Mouse (Mus musculus): ENCODE results near the gene Arhgef3. TPM values are rescaled to one million over a fixed set of nuclear protein-coding genes. Genes with fewer than 3 reads are reported as not detected.
A peak's percentile ranks its signal among the peaks of the same experiment; 100 is the strongest.

Gene Arhgef3
- polyA plus RNA-seq, 1 experiment from 2014 or later, result 15.2 TPM

- no peak overlapping the region for H3K4me3 ChIP-seq (replicated peaks)
- no peaks in the 10 kb centered on the region for H3K4me1 ChIP-seq
- H3K9me3 ChIP-seq, result no peaks in the 10 kb centered on the region
- no peaks in the 10 kb centered on the region for H3K27me3 ChIP-seq (replicated peaks)
- ATAC-seq (ENCODE audit: insufficient read depth, low FRiP score, low read depth), result peak; percentile 50; the same call in 1 of the 2 replicates
- 0 out of 2 replicates have a peak, but pooled peaks cover 3% of the 10 kb centered on the region for H3K36me3 ChIP-seq
- no peak overlapping the region for H3K4me2 ChIP-seq
- WGBS, result 64% methylated on average over 5 of the region's 5 CpGs
- 0 out of 2 replicates have a peak overlapping the region, but pooled peaks have one; percentile 12 for H3K27ac ChIP-seq
- H3K9ac ChIP-seq, result no peak overlapping the region
Observed at GRCm38 (mm10) chr14:27383321-27383830, 268.7 kb downstream of the Arhgef3 start.

- Histone ChIP-seq H3K27ac (no peak overlapping the region), H3K4me1 (no peaks in the 10 kb centered on the region), H3K4me2 (no peak overlapping the region), H3K36me3 (0 out of 2 replicates have a peak, but pooled peaks cover 3% of the 10 kb centered on the region), H3K4me3 (replicated peaks) (no peak overlapping the region), H3K9me3 (no peaks in the 10 kb centered on the region), H3K9ac (no peak overlapping the region), H3K27me3 (replicated peaks) (no peaks in the 10 kb centered on the region)
- no peak for ATAC-seq (ENCODE audit: insufficient read depth, low FRiP score, low read depth)
- 87% methylated on average over 4 of the region's 4 CpGs for WGBS
Observed at GRCm38 (mm10) chr14:27384143-27384542, 269.4 kb downstream of the Arhgef3 start.

- Histone ChIP-seq H3K27me3 (replicated peaks) (no peaks in the 10 kb centered on the region), H3K4me1 (no peaks in the 10 kb centered on the region), H3K9me3 (no peaks in the 10 kb centered on the region), H3K4me2 (no peak overlapping the region), H3K9ac (no peak overlapping the region), H3K36me3 (0 out of 2 replicates have a peak, but pooled peaks cover 3% of the 10 kb centered on the region), H3K27ac (no peak overlapping the region), H3K4me3 (replicated peaks) (no peak overlapping the region)
- ATAC-seq (ENCODE audit: insufficient read depth, low FRiP score, low read depth), result no peak
Observed at GRCm38 (mm10) chr14:27388616-27389015, 273.9 kb downstream of the Arhgef3 start.

- ATAC-seq (ENCODE audit: insufficient read depth, low FRiP score, low read depth), result no peak
- no peak overlapping the region for H3K9ac ChIP-seq
- 0 out of 2 replicates have a peak, but pooled peaks cover 4% of the 10 kb centered on the region for H3K36me3 ChIP-seq
- no peaks in the 10 kb centered on the region for H3K27me3 ChIP-seq (replicated peaks)
- no peak overlapping the region for H3K4me3 ChIP-seq (replicated peaks)
- WGBS, result 57% methylated on average over 2 of the region's 2 CpGs
- H3K9me3 ChIP-seq, result no peaks in the 10 kb centered on the region
- H3K4me2 ChIP-seq, result no peak overlapping the region
- H3K27ac ChIP-seq, result no peak overlapping the region
- H3K4me1 ChIP-seq, result no peaks in the 10 kb centered on the region
Observed at GRCm38 (mm10) chr14:27389722-27390121, 275.0 kb downstream of the Arhgef3 start.

- 0 out of 2 replicates have a peak, but pooled peaks cover 4% of the 10 kb centered on the region for H3K36me3 ChIP-seq
- ATAC-seq (ENCODE audit: insufficient read depth, low FRiP score, low read depth), result no peak
- WGBS, result 72% methylated on average over 7 of the region's 7 CpGs
- no peaks in the 10 kb centered on the region for H3K9me3 ChIP-seq
- no peak overlapping the region for H3K4me2 ChIP-seq
- H3K4me3 ChIP-seq (replicated peaks), result no peak overlapping the region
- H3K4me1 ChIP-seq, result no peaks in the 10 kb centered on the region
- H3K27me3 ChIP-seq (replicated peaks), result no peaks in the 10 kb centered on the region
- no peak overlapping the region for H3K27ac ChIP-seq
- H3K9ac ChIP-seq, result no peak overlapping the region
Observed at GRCm38 (mm10) chr14:27390663-27391062, 276.0 kb downstream of the Arhgef3 start.

GRCm38 (mm10) chr14:27391776-27392308 is 277.1 kb downstream of the Arhgef3 start:
- Histone ChIP-seq H3K4me1 (no peaks in the 10 kb centered on the region), H3K27me3 (replicated peaks) (no peaks in the 10 kb centered on the region), H3K36me3 (0 out of 2 replicates have a peak, but pooled peaks cover 4% of the 10 kb centered on the region), H3K9ac (no peak overlapping the region), H3K4me3 (replicated peaks) (no peak overlapping the region), H3K9me3 (no peaks in the 10 kb centered on the region), H3K27ac (no peak overlapping the region), H3K4me2 (no peak overlapping the region)
- no peak for ATAC-seq (ENCODE audit: insufficient read depth, low FRiP score, low read depth)
- WGBS, result 68% methylated on average over 9 of the region's 9 CpGs

GRCm38 (mm10) chr14:27392660-27393059 is 278.0 kb downstream of the Arhgef3 start:
- Histone ChIP-seq H3K4me2 (no peak overlapping the region), H3K4me1 (no peaks in the 10 kb centered on the region), H3K27ac (no peak overlapping the region), H3K36me3 (0 out of 2 replicates have a peak, but pooled peaks cover 4% of the 10 kb centered on the region), H3K9me3 (no peaks in the 10 kb centered on the region), H3K27me3 (replicated peaks) (no peaks in the 10 kb centered on the region), H3K4me3 (replicated peaks) (no peak overlapping the region), H3K9ac (no peak overlapping the region)
- no peak for ATAC-seq (ENCODE audit: insufficient read depth, low FRiP score, low read depth)
- 97% methylated on average over 2 of the region's 2 CpGs for WGBS

- Histone ChIP-seq H3K4me2 (no peak overlapping the region), H3K4me3 (replicated peaks) (no peak overlapping the region), H3K9ac (no peak overlapping the region), H3K4me1 (no peaks in the 10 kb centered on the region), H3K27ac (no peak overlapping the region), H3K36me3 (0 out of 2 replicates have a peak, but pooled peaks cover 4% of the 10 kb centered on the region), H3K27me3 (replicated peaks) (no peaks in the 10 kb centered on the region), H3K9me3 (no peaks in the 10 kb centered on the region)
- 49% methylated on average over 10 of the region's 10 CpGs for WGBS
- ATAC-seq (ENCODE audit: insufficient read depth, low FRiP score, low read depth), result no peak
Observed at GRCm38 (mm10) chr14:27393806-27394205, 279.1 kb downstream of the Arhgef3 start.

GRCm38 (mm10) chr14:27396424-27396823 is 281.7 kb downstream of the Arhgef3 start:
- no peaks in the 10 kb centered on the region for H3K9me3 ChIP-seq
- 0 out of 2 replicates have a peak overlapping the region, but pooled peaks have one; percentile 17 for H3K27ac ChIP-seq
- H3K4me3 ChIP-seq (replicated peaks), result no peak overlapping the region
- 60% methylated on average over 7 of the region's 7 CpGs for WGBS
- H3K36me3 ChIP-seq, result 0 out of 2 replicates have a peak, but pooled peaks cover 4% of the 10 kb centered on the region
- H3K9ac ChIP-seq, result no peak overlapping the region
- H3K27me3 ChIP-seq (replicated peaks), result no peaks in the 10 kb centered on the region
- H3K4me1 ChIP-seq, result peaks cover 2% of the 10 kb centered on the region; the same call in 1 of the 2 replicates
- ATAC-seq (ENCODE audit: insufficient read depth, low FRiP score, low read depth), result no peak; the same call in 1 of the 2 replicates
- no peak overlapping the region for H3K4me2 ChIP-seq

- no peak for ATAC-seq (ENCODE audit: insufficient read depth, low FRiP score, low read depth)
- Histone ChIP-seq H3K27me3 (replicated peaks) (no peaks in the 10 kb centered on the region), H3K27ac (no peak overlapping the region), H3K9me3 (no peaks in the 10 kb centered on the region), H3K4me1 (peaks cover 2% of the 10 kb centered on the region; the same call in 1 of the 2 replicates), H3K4me2 (no peak overlapping the region), H3K9ac (no peak overlapping the region), H3K4me3 (replicated peaks) (no peak overlapping the region), H3K36me3 (0 out of 2 replicates have a peak, but pooled peaks cover 4% of the 10 kb centered on the region)
- 79% methylated on average over 6 of the region's 6 CpGs for WGBS
Observed at GRCm38 (mm10) chr14:27397526-27397925, 282.8 kb downstream of the Arhgef3 start.

- H3K9ac ChIP-seq, result no peak overlapping the region
- H3K36me3 ChIP-seq, result no peaks in the 10 kb centered on the region
- H3K4me1 ChIP-seq, result peaks cover 2% of the 10 kb centered on the region; the same call in 1 of the 2 replicates
- no peak overlapping the region for H3K4me3 ChIP-seq (replicated peaks)
- WGBS, result 59% methylated on average over 6 of the region's 6 CpGs
- H3K27me3 ChIP-seq (replicated peaks), result no peaks in the 10 kb centered on the region
- no peak overlapping the region for H3K27ac ChIP-seq
- H3K9me3 ChIP-seq, result no peaks in the 10 kb centered on the region
- no peak overlapping the region for H3K4me2 ChIP-seq
- peak; percentile 60; the same call in 1 of the 2 replicates for ATAC-seq (ENCODE audit: insufficient read depth, low FRiP score, low read depth)
Observed at GRCm38 (mm10) chr14:27400495-27400894, 285.8 kb downstream of the Arhgef3 start.

GRCm38 (mm10) chr14:27401717-27402278 is 287.1 kb downstream of the Arhgef3 start:
- H3K27me3 ChIP-seq (replicated peaks), result no peaks in the 10 kb centered on the region
- no peak overlapping the region for H3K4me3 ChIP-seq (replicated peaks)
- no peak overlapping the region for H3K9ac ChIP-seq
- peaks cover 2% of the 10 kb centered on the region; the same call in 1 of the 2 replicates for H3K4me1 ChIP-seq
- H3K36me3 ChIP-seq, result no peaks in the 10 kb centered on the region
- WGBS, result 65% methylated on average over 12 of the region's 12 CpGs
- ATAC-seq (ENCODE audit: insufficient read depth, low FRiP score, low read depth), result no peak
- no peak overlapping the region for H3K4me2 ChIP-seq
- H3K9me3 ChIP-seq, result no peaks in the 10 kb centered on the region
- no peak overlapping the region for H3K27ac ChIP-seq

All from stomach, embryonic 15.5 days (tissue).